Mouse (Mus musculus) myocyte (in vitro differentiated cells): ENCODE data around the gene Klhdc2. TPM values are rescaled to one million over a fixed set of nuclear protein-coding genes. Genes with fewer than 3 reads are reported as not detected.
A peak's percentile ranks its signal among the peaks of the same experiment; 100 is the strongest.

Experiments used
- H3K27me3 ChIP-seq: one replicate; pipeline ENCODE4 v1.6.1; 2011; ENCODE audit not compliant: control insufficient read depth, insufficient read depth, insufficient read length
- H3K36me3 ChIP-seq: one replicate; pipeline ENCODE4 v1.6.1; 2011; ENCODE audit not compliant: control insufficient read depth, insufficient read depth
- H3K4me2 ChIP-seq: one replicate; pipeline ENCODE4 v1.6.1; 2011; ENCODE audit warnings: low read depth, control low read depth
- H3K4me3 ChIP-seq: one replicate; pipeline ENCODE4 v1.5.1; 2011; ENCODE audit warnings: mild to moderate bottlenecking, control low read depth, moderate library complexity
- H3K79me2 ChIP-seq: one replicate; pipeline ENCODE4 v1.6.1; 2011; ENCODE audit not compliant: control insufficient read depth, insufficient read depth
- H3ac ChIP-seq: one replicate; pipeline ENCODE4 v1.6.1; 2011; ENCODE audit not compliant: control insufficient read depth, insufficient read length
- CEBPB ChIP-seq: IDR thresholded peaks from 2 replicates; pipeline ENCODE4 v1.6.1; 2011; ENCODE audit warnings: mild to moderate bottlenecking, moderate library complexity; ENCODE audit not compliant: poor library complexity, insufficient read depth, severe bottlenecking
- E2F4 ChIP-seq: IDR thresholded peaks from one replicate; pipeline ENCODE4 v1.6.1; 2011; ENCODE audit warnings: mild to moderate bottlenecking, control low read depth, moderate library complexity; ENCODE audit not compliant: insufficient read depth
- MAX ChIP-seq: IDR thresholded peaks from one replicate; pipeline ENCODE4 v1.6.1; 2011; ENCODE audit warnings: low read depth, mild to moderate bottlenecking, control low read depth
- MYOD1 ChIP-seq, 3 experiments: IDR thresholded peaks; one replicate each; pipeline ENCODE4 v1.6.1; 2011; ENCODE audit warnings: control low read depth in 2 of 3, low read depth in 2 of 3, mild to moderate bottlenecking in 2 of 3, moderate library complexity in 1 of 3; ENCODE audit not compliant: insufficient read length in 2 of 3, control insufficient read depth in 1 of 3
- MYOG ChIP-seq, 3 experiments: IDR thresholded peaks; one replicate each; pipeline ENCODE4 v1.6.1; 2011; ENCODE audit warnings: control low read depth in 2 of 3, low read depth in 2 of 3, mild to moderate bottlenecking in 2 of 3; ENCODE audit not compliant: insufficient read length in 2 of 3, control insufficient read depth in 1 of 3, insufficient read depth in 1 of 3
- POLR2A ChIP-seq: IDR thresholded peaks from one replicate; pipeline ENCODE4 v1.6.1; 2011; ENCODE audit warnings: low read depth, mild to moderate bottlenecking, control low read depth, moderate library complexity; ENCODE audit not compliant: insufficient read length
- POLR2AphosphoS2 ChIP-seq: IDR thresholded peaks from one replicate; pipeline ENCODE4 v1.6.1; 2011; ENCODE audit warnings: low read depth, control low read depth; ENCODE audit not compliant: insufficient read length
- REST ChIP-seq: IDR thresholded peaks from one replicate; pipeline ENCODE4 v1.6.1; 2011; ENCODE audit warnings: mild to moderate bottlenecking, control low read depth, moderate library complexity; ENCODE audit not compliant: insufficient read depth, insufficient read length
- SRF ChIP-seq: IDR thresholded peaks from one replicate; pipeline ENCODE4 v1.6.1; 2011; ENCODE audit warnings: low read depth; ENCODE audit not compliant: control insufficient read depth, insufficient read length
- TCF12 ChIP-seq: IDR thresholded peaks from one replicate; pipeline ENCODE4 v1.6.1; 2011; ENCODE audit warnings: mild to moderate bottlenecking, control low read depth; ENCODE audit not compliant: poor library complexity, insufficient read depth, severe bottlenecking
- TCF3 ChIP-seq: IDR thresholded peaks from one replicate; pipeline ENCODE4 v1.6.1; 2011; ENCODE audit warnings: low read depth, control low read depth; ENCODE audit not compliant: insufficient read length
- USF1 ChIP-seq: IDR thresholded peaks from one replicate; pipeline ENCODE4 v1.6.1; 2011; ENCODE audit warnings: low read depth, mild to moderate bottlenecking, control low read depth, moderate library complexity
- polyA plus RNA-seq: library from polyadenylated mRNA; unstranded; fragments of >200 nt; fragmentation: generic; extraction: Trizol; gene quantifications from one replicate; pipeline ENCODE4 v1.2.1, GENCODE M21; 2012; ENCODE audit warnings: missing spikeins

Klhdc2 gene
- polyA plus RNA-seq, 1 experiment: 59.9 TPM

DNA sequence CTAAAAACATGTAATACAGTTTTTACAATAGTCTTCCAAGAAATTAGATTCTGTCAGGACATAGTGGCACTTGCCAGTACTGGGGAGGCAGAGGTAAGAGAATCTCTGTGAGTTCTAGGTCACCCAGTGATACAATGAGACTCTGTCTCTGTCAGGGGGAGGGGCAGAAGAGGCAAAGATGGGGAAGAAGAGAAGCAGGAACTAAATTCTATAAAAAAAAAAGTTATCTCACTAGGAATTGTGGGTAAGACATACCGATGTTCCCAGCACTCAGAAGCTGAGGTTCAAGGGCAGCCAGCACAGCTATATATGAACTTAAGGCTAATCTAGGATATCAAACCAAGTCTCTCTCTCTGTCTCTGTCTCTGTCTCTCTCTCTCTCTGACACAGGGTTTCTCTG lies 35.7 kb downstream of the Klhdc2 start:
- Histone ChIP-seq H3ac (no peak overlapping the region), H3K4me3 (no peak overlapping the region), H3K4me2 (no peak overlapping the region), H3K79me2 (no peaks in the 10 kb centered on the region), H3K27me3 (no peaks in the 10 kb centered on the region), H3K36me3 (peaks cover 53% of the 10 kb centered on the region)
- TF ChIP-seq POLR2A (no peak), TCF3 (no peak), MYOG (IDR thresholded peaks at IDR 0.05; ENCODE audit: control insufficient read depth in 1 of 3, insufficient read depth in 1 of 3, insufficient read length in 2 of 3, low read depth in 2 of 3) (no peak), SRF (no peak), E2F4 (no peak)

DNA sequence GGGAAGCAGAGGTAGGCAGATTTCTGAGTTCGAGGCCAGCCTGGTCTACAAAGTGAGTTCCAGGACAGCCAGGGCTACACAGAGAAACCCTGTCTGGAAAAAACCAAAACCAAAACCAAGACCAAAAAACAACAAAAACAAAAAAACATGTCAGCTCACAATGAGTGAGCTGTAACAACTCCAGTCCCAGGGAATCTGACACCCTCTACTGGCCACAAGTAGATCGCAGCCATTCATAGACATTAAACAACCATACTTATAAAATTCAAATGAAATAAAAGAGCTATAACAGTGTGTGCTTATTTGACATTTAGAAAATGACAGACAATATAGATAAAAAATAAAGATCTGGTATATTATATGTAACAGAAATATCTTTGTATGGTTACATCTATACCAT lies 37.1 kb downstream of the Klhdc2 start:
- Histone ChIP-seq H3K27me3 (no peaks in the 10 kb centered on the region), H3K4me2 (no peak overlapping the region), H3K4me3 (no peak overlapping the region), H3ac (no peak overlapping the region), H3K36me3 (peaks cover 65% of the 10 kb centered on the region), H3K79me2 (no peaks in the 10 kb centered on the region)
- no peak for TF ChIP-seq MAX
- TF ChIP-seq POLR2AphosphoS2: no peak
- no peak for TF ChIP-seq TCF3
- TF ChIP-seq USF1: no peak
- no peak for TF ChIP-seq CEBPB
- no peak for TF ChIP-seq MYOD1 (IDR thresholded peaks at IDR 0.05; ENCODE audit: control insufficient read depth in 1 of 3, insufficient read length in 2 of 3, low read depth in 2 of 3)
- TF ChIP-seq E2F4: no peak
- no peak for TF ChIP-seq REST
- no peak for TF ChIP-seq MYOG (IDR thresholded peaks at IDR 0.05; ENCODE audit: control insufficient read depth in 1 of 3, insufficient read depth in 1 of 3, insufficient read length in 2 of 3, low read depth in 2 of 3)
- TF ChIP-seq POLR2A: no peak
- TF ChIP-seq SRF: no peak
- TF ChIP-seq TCF12: no peak

DNA sequence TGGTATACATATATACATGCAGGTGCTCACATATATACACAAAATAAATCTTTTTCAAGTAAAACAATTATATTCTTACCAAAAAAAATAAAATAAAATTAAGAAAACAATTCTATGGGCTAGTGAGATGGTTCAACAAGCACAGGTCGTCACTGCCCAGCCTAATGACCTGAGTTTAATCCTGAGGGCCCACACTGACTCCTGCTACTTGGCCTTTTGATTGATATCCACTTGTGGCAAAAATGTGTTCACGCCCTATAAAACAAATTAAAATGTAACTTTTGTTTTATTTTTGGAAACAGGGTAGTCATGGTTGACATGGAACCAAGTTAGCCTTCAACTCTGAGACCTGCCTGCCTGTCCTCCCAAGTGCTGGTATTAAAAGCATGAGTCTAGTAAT lies 53.4 kb downstream of the Klhdc2 start:
- no peaks in the 10 kb centered on the region for H3K27me3 ChIP-seq
- no peak for TF ChIP-seq MYOD1 (IDR thresholded peaks at IDR 0.05; ENCODE audit: control insufficient read depth in 1 of 3, insufficient read length in 2 of 3, low read depth in 2 of 3)
- no peak for TF ChIP-seq SRF
- no peak for TF ChIP-seq TCF3
- no peak for TF ChIP-seq POLR2A
- no peak overlapping the region for H3ac ChIP-seq
- peaks cover 1% of the 10 kb centered on the region for H3K79me2 ChIP-seq
- H3K4me3 ChIP-seq: no peak overlapping the region
- peaks cover 57% of the 10 kb centered on the region for H3K36me3 ChIP-seq
- no peak overlapping the region for H3K4me2 ChIP-seq

DNA sequence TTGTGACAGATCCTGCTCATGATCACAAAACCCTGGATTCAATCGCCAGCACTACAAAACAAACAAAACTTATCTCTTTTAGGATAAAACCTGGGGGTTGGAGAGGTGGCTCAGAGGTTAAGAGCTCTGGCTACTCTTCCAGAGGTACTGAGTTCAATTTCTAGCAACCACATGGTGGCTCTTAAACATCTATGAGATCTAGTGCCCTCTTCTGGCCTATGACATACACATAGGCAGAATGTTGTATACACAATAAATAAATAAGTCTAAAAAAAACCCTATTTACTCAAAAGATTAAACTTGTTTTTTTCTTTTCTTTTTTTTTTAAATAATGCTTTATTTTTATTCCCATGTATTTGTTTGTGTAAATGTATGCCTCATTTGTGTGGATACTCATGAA lies 55.2 kb downstream of the Klhdc2 start:
- Histone ChIP-seq H3K4me2 (no peak overlapping the region), H3K27me3 (no peaks in the 10 kb centered on the region), H3ac (no peak overlapping the region), H3K36me3 (peaks cover 43% of the 10 kb centered on the region), H3K79me2 (peaks cover 18% of the 10 kb centered on the region), H3K4me3 (no peak overlapping the region)
- TF ChIP-seq USF1: no peak
- TF ChIP-seq CEBPB: no peak
- no peak for TF ChIP-seq MYOD1 (IDR thresholded peaks at IDR 0.05; ENCODE audit: control insufficient read depth in 1 of 3, insufficient read length in 2 of 3, low read depth in 2 of 3)
- TF ChIP-seq POLR2A: no peak
- no peak for TF ChIP-seq E2F4
- no peak for TF ChIP-seq MYOG (IDR thresholded peaks at IDR 0.05; ENCODE audit: control insufficient read depth in 1 of 3, insufficient read depth in 1 of 3, insufficient read length in 2 of 3, low read depth in 2 of 3)
- no peak for TF ChIP-seq SRF
- TF ChIP-seq REST: no peak
- TF ChIP-seq TCF3: no peak
- no peak for TF ChIP-seq POLR2AphosphoS2
- TF ChIP-seq TCF12: no peak
- no peak for TF ChIP-seq MAX

DNA sequence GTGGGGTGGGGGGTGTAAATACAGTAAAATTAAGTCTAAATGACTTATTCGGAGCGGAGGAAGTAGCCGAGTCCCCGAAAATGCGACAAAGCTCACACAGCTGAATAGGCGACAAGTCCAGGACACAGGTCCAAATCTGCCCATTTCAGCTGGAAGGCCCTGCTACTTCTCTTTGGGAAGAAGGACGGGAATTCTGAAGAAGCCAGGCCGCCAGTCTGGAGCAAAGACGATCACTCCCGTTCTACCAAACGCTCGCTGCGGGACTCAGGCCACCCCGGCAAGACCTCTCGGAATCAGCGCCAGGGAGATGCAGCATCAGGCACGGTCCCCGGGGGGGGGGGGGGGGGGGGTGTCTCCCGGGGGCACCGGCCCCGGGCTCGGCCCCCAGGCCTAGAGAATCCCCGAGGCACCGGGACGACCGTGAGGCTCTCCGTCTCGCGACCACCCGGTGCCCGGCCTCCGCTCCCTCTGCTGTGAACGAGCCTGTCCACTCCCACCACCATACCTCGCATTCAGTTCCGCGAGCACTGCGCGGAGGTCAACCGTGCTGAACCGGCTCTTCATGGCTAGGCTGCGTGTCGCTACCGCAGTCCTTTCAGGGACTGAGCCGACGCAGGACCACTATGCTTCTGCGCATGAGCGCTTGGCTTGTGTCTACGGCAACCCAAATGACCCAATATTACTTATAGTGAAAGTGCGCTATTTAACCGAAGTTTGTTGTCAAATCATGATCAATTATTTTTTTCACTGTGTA lies 60.2 kb downstream of the Klhdc2 start, which contains the start of gene Nemf:
TSS of gene Nemf (minus strand) at position 620 of the 754 bp plus-strand sequence.
- peak within 1 kb of the TSS; percentile 80 for H3K4me3 ChIP-seq
- H3K79me2 ChIP-seq: peaks cover 18% of the 10 kb centered on the region
- TF ChIP-seq POLR2A (peak; percentile 99), USF1 (no peak), MYOG (IDR thresholded peaks at IDR 0.05; ENCODE audit: control insufficient read depth in 1 of 3, insufficient read depth in 1 of 3, insufficient read length in 2 of 3, low read depth in 2 of 3) (no peak), TCF12 (no peak), CEBPB (no peak), POLR2AphosphoS2 (peak; percentile 98), MYOD1 (IDR thresholded peaks at IDR 0.05; ENCODE audit: control insufficient read depth in 1 of 3, insufficient read length in 2 of 3, low read depth in 2 of 3) (no peak)
- peak within 1 kb of the TSS; percentile 83 for H3ac ChIP-seq
- H3K36me3 ChIP-seq: peaks cover 21% of the 10 kb centered on the region
- H3K27me3 ChIP-seq: no peaks in the 10 kb centered on the region
- peak within 1 kb of the TSS; percentile 91 for H3K4me2 ChIP-seq
